Mouse (Mus musculus) liver, embryonic 14.5 days (tissue): ENCODE data around the gene Elmo2.
A peak's percentile ranks its signal among the peaks of the same experiment; 100 is the strongest.

Experiments used
- CTCF ChIP-seq: IDR thresholded peaks from 2 replicates; pipeline ENCODE4 v1.5.1; 2016; ENCODE audit warnings: antibody characterized with exemption, low read depth, control low read depth
- EP300 ChIP-seq: IDR thresholded peaks from 2 replicates; pipeline ENCODE4 v1.6.1; 2016; ENCODE audit warnings: antibody characterized with exemption, low read depth

DNA sequence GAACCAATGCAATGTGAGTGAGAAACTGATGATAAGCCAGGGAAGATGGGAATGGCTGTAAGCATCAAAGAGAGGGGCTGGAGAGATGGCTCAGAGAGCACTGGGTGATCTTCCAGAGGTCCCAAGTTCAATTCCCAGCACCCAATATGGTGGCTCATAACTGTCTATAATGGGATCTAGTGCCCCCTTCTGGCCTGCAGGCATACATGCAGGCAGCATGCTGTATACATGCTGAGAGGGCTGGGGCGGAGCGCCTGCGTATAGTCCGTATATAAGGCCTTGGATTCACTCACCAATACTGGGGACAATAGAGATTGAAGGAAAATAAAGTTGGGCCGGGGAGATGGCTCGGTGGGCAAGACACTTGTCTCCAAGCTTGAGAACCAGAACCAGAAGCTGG is 37.0 kb upstream of the Elmo2 start:
- TF ChIP-seq CTCF (peak; percentile 40; the same call in 1 of the 2 replicates), EP300 (no peak)
